Mouse (Mus musculus) monocyte, adult 5-6 weeks (primary cell): ENCODE measurements around the gene Hist1h4c. TPM values are rescaled to one million over a fixed set of nuclear protein-coding genes. Genes with fewer than 3 reads are reported as not detected.
"Not testable (repeated sequence)": the region's sequence is repeated elsewhere in the genome, so short reads cannot be mapped to it uniquely, and the experiment has no call there.

Experiments used
- ATAC-seq: fragments of 153-309, 156-312 bp; replicated peaks from 2 replicates; pipeline ENCODE4 v1.8.0; 2017; ENCODE audit warnings: mild to moderate bottlenecking; ENCODE audit not compliant: low TSS enrichment, insufficient number of reproducible peaks, severe bottlenecking, poor library complexity, low FRiP score
- total RNA-seq: library from RNA; stranded (forward); fragments of 200-1000, 200-491, 200-594 nt; gene quantifications from 3 replicates; pipeline ENCODE4 v1.2.3, GENCODE M21; 2017

Gene Hist1h4c
- total RNA-seq, 1 experiment from 2014 or later: 93.5 TPM

- peak; percentile 64; the same call in 1 of the 2 replicates for ATAC-seq
Observed at GRCm38 (mm10) chr13:23732156-23732804, 34.0 kb upstream of the Hist1h4c start.

GRCm38 (mm10) chr13:23730479-23730878 lies 32.2 kb upstream of the Hist1h4c start:
- no peak for ATAC-seq

GRCm38 (mm10) chr13:23729706-23730105 lies 31.5 kb upstream of the Hist1h4c start:
- no peak for ATAC-seq

GRCm38 (mm10) chr13:23729192-23729525 lies 30.9 kb upstream of the Hist1h4c start:
- ATAC-seq: peak; percentile 58; the same call in 1 of the 2 replicates

GRCm38 (mm10) chr13:23728472-23729191 lies 30.4 kb upstream of the Hist1h4c start:
- no peak for ATAC-seq

- ATAC-seq: peak; percentile 57; the same call in 1 of the 2 replicates
Observed at GRCm38 (mm10) chr13:23725213-23725612, 27.0 kb upstream of the Hist1h4c start.

- no peak for ATAC-seq
Observed at GRCm38 (mm10) chr13:23724239-23724638, 26.0 kb upstream of the Hist1h4c start.

- peak; percentile 75 for ATAC-seq
Observed at GRCm38 (mm10) chr13:23717593-23718245, 19.5 kb upstream of the Hist1h4c start.

- no peak for ATAC-seq
Observed at GRCm38 (mm10) chr13:23717176-23717575, 18.9 kb upstream of the Hist1h4c start.

GRCm38 (mm10) chr13:23716261-23717042 lies 18.2 kb upstream of the Hist1h4c start:
- ATAC-seq: peak; percentile 88

GRCm38 (mm10) chr13:23710374-23711089 lies 12.3 kb upstream of the Hist1h4c start, which contains the start of gene Hfe:
Gene Hfe, minus strand, starts transcription at chr13:23710854.
- ATAC-seq: peak; percentile 64

GRCm38 (mm10) chr13:23709714-23710373 lies 11.6 kb upstream of the Hist1h4c start:
- ATAC-seq: no peak

- ATAC-seq: no peak
Observed at GRCm38 (mm10) chr13:23708654-23709053, 10.4 kb upstream of the Hist1h4c start.

GRCm38 (mm10) chr13:23708041-23708440 lies 9.8 kb upstream of the Hist1h4c start:
- no peak for ATAC-seq

GRCm38 (mm10) chr13:23706771-23707170 lies 8.5 kb upstream of the Hist1h4c start:
- ATAC-seq: no peak

- peak; percentile 45 for ATAC-seq
Observed at GRCm38 (mm10) chr13:23705751-23706356, 7.6 kb upstream of the Hist1h4c start.

GRCm38 (mm10) chr13:23702801-23703200 lies 4.5 kb upstream of the Hist1h4c start:
- not testable (repeated sequence) for ATAC-seq
